Mouse (Mus musculus) hindbrain, embryonic 11.5 days (tissue): ENCODE results near the gene Usp37. TPM values are rescaled to one million over a fixed set of nuclear protein-coding genes. Genes with fewer than 3 reads are reported as not detected.

Experiments
- ATAC-seq: fragments of 200-750 bp; cut with Nextera tagmentation; 2 replicates; pipeline ENCODE4 v1.8.0; 2017; ENCODE audit warnings: mild to moderate bottlenecking, moderate TSS enrichment, moderate library complexity; ENCODE audit not compliant: low FRiP score
- DNase-seq: peaks from one replicate; pipeline ENCODE4 v3.0.0-alpha.2; 2015; ENCODE audit warnings: low spot score
- H3K27ac ChIP-seq: fragments of 300-500 bp; sonication (generic); 2 replicates; pipeline ENCODE4 v1.5.1; 2014; ENCODE audit warnings: mild to moderate bottlenecking, low read depth, low read length
- H3K27me3 ChIP-seq: fragments of 300-500 bp; sonication (generic); 2 replicates; pipeline ENCODE4 v1.6.1; 2014; ENCODE audit warnings: mild to moderate bottlenecking, low read length, moderate library complexity, mixed read lengths; ENCODE audit not compliant: control insufficient read depth, insufficient read depth
- H3K36me3 ChIP-seq: fragments of 300-500 bp; sonication (generic); 2 replicates; pipeline ENCODE4 v1.6.1; 2014; ENCODE audit warnings: mild to moderate bottlenecking, low read length, moderate library complexity, mixed read lengths; ENCODE audit not compliant: control insufficient read depth, insufficient read depth
- H3K4me1 ChIP-seq: fragments of 300-500 bp; sonication (generic); replicated peaks from 2 replicates; pipeline ENCODE4 v1.6.1; 2014; ENCODE audit warnings: low read length, mixed read lengths; ENCODE audit not compliant: control insufficient read depth, insufficient read depth
- H3K4me2 ChIP-seq: fragments of 300-500 bp; sonication (generic); replicated peaks from 2 replicates; pipeline ENCODE4 v1.6.1; 2014; ENCODE audit warnings: mild to moderate bottlenecking, low read depth, low read length
- H3K4me3 ChIP-seq: fragments of 300-500 bp; sonication (generic); 2 replicates; pipeline ENCODE4 v1.5.1; 2014; ENCODE audit warnings: low read depth, low read length
- H3K9ac ChIP-seq: fragments of 300-500 bp; sonication (generic); 2 replicates; pipeline ENCODE4 v1.6.1; 2014; ENCODE audit warnings: low read depth, low read length
- H3K9me3 ChIP-seq: fragments of 300-500 bp; sonication (generic); 2 replicates; pipeline ENCODE4 v1.6.1; 2016; ENCODE audit warnings: low read length; ENCODE audit not compliant: control insufficient read depth
- WGBS: fragments of 180-500 bp; shearing (Covaris S2); extraction: QIAGEN DNeasy Blood & Tissue Kit; methylation state at CpG from one replicate; pipeline ENCODE4 v1.1.7; 2014; 5-methylcytosine and 5-hydroxymethylcytosine counted together
- polyA plus RNA-seq: library from polyadenylated mRNA; unstranded; fragments of >200 nt; fragmentation: Nextera tagmentation; extraction: Ambion mirVana; gene quantifications from 2 replicates; pipeline ENCODE4 v1.2.1, GENCODE M21; 2014

Gene Usp37
- 42.3 and 45.8 TPM in 2 replicates for polyA plus RNA-seq

DNA sequence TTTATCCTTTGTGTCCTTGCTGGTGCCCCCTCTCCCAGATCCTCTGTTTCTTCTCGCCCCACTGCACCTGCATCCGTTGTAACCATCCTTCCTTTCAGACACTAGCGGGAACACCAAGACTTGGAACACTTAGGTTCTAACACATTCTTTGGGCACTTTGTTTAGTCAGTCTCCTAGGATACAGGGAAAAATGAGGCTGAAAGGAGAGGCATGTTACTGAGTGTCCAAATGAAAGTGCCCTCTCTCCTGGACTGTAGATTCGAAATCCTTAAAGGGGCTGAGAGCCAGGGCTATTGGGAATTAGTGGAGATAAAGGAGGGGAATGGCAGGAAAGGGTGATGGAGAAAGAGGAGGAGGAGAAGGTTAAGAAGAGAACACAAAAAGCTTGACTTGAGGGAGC, at the start of gene Usp37:
Gene Usp37 (minus strand): TSS at position 101 of the 400 bp plus-strand sequence.
- Histone ChIP-seq H3K9ac (no peak within 1 kb of the TSS), H3K27ac (no peak within 1 kb of the TSS), H3K36me3 (no peaks in the 10 kb centered on the region), H3K27me3 (no peaks in the 10 kb centered on the region), H3K4me2 (no peak within 1 kb of the TSS), H3K9me3 (no peaks in the 10 kb centered on the region), H3K4me3 (no peak within 1 kb of the TSS), H3K4me1 (peaks cover 2% of the 10 kb centered on the region; the same call in 1 of the 2 replicates)
- DNase-seq (no peak), ATAC-seq (no peak)
- 45% methylated on average over 4 of the region's 4 CpGs for WGBS

DNA sequence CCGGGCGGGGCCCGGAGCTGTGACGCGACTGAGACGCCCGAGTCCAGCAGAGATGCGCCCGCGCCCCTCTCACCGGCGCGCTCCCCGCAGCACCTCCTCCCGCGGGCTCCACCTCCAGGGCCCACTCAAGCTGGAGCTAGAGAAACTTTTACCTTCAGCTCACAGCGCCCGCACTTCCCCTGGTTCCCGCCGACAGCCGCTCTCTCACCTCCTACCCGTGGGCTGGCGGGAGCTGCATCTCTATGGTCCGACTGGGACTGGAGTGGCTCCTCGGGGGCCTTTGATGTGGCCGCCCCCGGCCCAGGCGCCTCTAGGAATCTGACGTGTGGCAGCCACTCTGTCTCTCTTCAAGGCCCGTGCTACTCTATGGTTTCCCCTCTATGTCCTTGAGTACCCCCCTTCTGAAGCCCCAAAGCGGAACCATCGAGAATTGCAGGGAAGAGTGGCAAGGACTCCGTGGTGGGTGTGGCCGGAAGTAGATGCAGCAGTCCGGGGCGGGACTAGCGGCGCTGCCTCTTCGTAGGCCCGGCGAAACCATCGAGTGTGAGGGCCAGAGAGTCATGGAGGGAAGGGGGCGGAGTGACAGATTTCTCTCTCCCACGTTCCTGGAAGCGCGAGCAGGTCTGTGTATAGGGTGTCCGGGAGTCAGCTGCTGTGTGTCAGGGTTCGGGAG, 43.8 kb upstream of the Usp37 start, which contains the start of the genes Zfp142 and Bcs1l:
Gene Zfp142 (minus strand): TSS at position 474 of the 673 bp plus-strand sequence.
Gene Bcs1l (plus strand): TSS at position 517 of the 673 bp plus-strand sequence.
- H3K9me3 ChIP-seq = no peaks in the 10 kb centered on the region
- peak within 1 kb of the TSS; percentile 85 for H3K4me3 ChIP-seq
- H3K9ac ChIP-seq = peak within 1 kb of the TSS; percentile 87
- H3K4me2 ChIP-seq = peak within 1 kb of the TSS; percentile 88
- no peaks in the 10 kb centered on the region for H3K27me3 ChIP-seq
- peaks cover 7% of the 10 kb centered on the region; the same call in 1 of the 2 replicates for H3K36me3 ChIP-seq
- H3K27ac ChIP-seq = peak within 1 kb of the TSS; percentile 51
- WGBS = under 1% methylated on average over 46 of the region's 48 CpGs
- H3K4me1 ChIP-seq = peaks cover 5% of the 10 kb centered on the region
- DNase-seq = peak; percentile 99
- peak; percentile 99 for ATAC-seq

DNA sequence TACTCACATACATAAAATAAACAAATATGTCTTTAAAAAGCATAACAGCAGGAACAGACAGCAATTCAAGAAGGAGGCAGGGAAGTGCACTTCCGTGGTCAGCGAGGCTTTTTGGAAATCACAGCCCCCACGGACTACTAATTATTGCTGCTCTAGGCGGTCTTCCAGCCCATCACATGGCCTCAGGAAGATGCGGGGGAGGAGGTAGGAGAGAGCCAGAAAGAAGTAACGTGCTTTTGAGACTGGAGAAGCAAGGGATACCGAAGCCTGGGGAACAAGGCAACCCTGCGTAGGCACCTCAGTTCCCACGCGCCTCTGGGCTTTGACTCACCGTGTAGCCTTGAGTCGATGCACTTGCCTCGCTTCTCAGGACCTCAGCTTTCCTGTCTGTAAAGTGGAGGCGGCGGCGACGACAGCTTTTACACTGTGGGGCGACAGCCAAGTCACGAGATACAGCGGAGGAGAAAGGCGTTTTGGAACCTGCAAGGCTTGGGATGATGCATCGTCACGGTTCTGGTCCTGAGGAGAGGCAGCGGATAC, 43.2 kb upstream of the Usp37 start:
- DNase-seq (no peak), ATAC-seq (no peak)
- Histone ChIP-seq H3K27ac (peak overlapping the region; percentile 51), H3K4me2 (peak overlapping the region; percentile 88), H3K36me3 (peaks cover 7% of the 10 kb centered on the region; the same call in 1 of the 2 replicates), H3K9ac (peak overlapping the region; percentile 87), H3K4me3 (peak overlapping the region; percentile 85), H3K9me3 (no peaks in the 10 kb centered on the region), H3K27me3 (no peaks in the 10 kb centered on the region), H3K4me1 (peaks cover 5% of the 10 kb centered on the region)
- under 1% methylated on average over 24 of the region's 24 CpGs for WGBS

DNA sequence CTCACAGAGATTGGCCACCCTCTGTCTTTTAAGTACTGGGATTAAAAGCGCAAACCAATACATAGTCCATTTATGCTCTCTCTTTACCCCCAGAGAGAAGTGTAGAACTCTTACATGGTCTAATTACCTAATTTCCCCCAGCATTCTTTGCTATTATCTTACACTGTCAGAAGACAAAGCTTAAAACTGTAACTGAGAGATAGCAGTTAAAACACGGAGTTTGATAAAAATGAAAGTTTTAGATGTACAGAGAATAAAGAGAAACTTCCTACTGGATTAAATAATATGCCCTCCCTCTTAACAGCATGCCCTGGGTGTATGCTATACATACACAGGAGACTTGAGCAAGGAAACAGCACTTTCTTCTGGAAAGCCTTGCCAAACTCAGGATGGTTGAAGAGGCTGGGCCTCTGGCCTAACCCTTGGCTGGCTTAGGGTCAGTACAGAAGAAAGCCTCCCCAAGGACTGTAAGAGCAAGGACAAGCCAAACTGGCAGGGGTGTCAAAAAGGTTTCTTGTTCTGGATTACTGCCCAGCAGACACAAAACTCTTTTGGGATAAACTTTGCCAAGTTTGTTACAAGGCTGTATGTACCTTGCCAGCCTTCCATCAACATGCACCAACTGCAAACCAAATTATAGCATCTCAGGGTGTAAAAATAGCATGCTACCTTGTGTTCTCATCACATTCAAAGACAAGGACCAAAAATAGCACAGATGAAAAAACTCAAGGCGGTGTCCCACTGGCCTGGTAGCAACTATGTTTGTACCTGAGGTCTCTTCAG, 40.7 kb upstream of the Usp37 start:
- Histone ChIP-seq H3K9me3 (no peaks in the 10 kb centered on the region), H3K9ac (no peak overlapping the region), H3K36me3 (no peaks in the 10 kb centered on the region), H3K4me2 (no peak overlapping the region), H3K27me3 (no peaks in the 10 kb centered on the region), H3K4me3 (no peak overlapping the region), H3K4me1 (peaks cover 5% of the 10 kb centered on the region), H3K27ac (no peak overlapping the region)
- no peak for ATAC-seq
- whole genome bisulfite sequencing = 91% methylated on average over 3 of the region's 3 CpGs
- DNase-seq = no peak

DNA sequence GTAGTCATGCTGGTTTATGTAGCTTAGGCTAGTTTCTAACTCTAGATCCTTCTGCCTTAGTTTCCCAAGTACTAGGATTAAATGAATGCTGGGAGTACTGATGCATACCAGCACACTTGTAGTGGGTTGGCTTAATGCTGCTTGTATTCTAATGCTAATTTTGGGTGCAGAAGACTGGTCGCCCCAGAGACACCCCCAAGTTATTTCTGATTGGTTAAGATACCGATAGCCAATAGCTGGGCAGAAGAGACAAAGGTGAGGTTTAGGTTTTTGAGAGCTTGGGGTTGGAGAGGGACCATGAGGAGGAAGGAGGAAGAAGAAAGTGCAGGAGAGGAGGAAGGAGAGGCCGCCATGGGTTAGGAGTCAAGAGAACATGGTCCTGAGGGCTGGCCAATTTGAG, 38.5 kb upstream of the Usp37 start:
- 77% methylated on average over 3 of the region's 3 CpGs for WGBS
- Histone ChIP-seq H3K9me3 (no peaks in the 10 kb centered on the region), H3K4me1 (peaks cover 5% of the 10 kb centered on the region), H3K27me3 (no peaks in the 10 kb centered on the region), H3K27ac (no peak overlapping the region), H3K9ac (no peak overlapping the region), H3K4me3 (no peak overlapping the region), H3K4me2 (no peak overlapping the region), H3K36me3 (no peaks in the 10 kb centered on the region)
- ATAC-seq (no peak), DNase-seq (no peak)

DNA sequence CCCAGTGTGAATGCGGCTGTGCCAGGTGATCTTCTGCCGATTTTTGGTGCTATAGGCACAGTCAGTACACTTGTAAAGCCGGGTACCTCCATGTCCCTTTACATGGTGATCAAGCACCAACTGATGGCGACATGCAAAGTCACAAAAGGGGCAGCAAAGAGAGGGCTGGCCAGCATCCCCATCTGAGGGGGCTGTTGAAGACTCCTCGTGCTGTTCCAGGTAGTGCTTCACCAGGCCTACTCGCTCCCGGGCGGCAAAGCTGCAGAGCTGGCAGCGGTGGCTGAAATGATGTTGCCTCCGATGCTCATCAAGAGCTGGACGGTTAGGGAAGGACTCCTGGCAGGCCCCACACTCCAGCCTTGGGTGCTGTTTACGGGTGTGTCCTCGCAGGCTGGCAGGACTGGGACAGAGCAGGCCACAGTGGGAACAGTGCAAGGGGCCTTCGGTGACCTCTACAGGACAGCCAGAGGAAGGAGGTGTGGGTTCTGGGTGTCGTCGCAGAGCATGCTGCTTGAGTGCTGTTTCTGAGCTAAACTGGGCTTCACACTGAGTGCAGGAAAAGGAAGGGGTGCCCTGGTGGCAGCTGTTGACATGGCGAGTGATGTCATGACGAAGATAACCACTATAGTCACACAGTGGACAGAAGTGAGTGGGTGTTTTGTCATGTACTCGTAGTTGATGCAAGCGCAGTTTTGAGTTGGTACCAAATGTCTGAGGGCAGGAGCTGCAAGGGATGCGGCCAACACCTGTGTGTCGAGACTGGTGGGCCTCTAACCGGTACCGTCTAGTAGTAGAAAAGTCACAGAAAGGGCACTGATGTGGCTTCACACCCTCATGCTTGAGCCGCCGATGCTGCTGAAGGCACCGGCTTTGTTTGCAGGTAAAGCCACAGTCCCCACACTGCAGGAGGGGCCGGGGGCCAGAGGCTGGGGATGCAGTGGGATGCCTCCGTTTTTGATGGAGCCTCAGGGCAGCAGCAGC, 25.9 kb upstream of the Usp37 start:
- DNase-seq (no peak), ATAC-seq (no peak)
- H3K27me3 ChIP-seq = no peaks in the 10 kb centered on the region
- H3K4me3 ChIP-seq = no peak overlapping the region
- H3K4me2 ChIP-seq = no peak overlapping the region
- no peaks in the 10 kb centered on the region for H3K4me1 ChIP-seq
- H3K9ac ChIP-seq = no peak overlapping the region
- peaks cover 20% of the 10 kb centered on the region for H3K36me3 ChIP-seq
- WGBS = 93% methylated on average over 29 of the region's 29 CpGs
- H3K27ac ChIP-seq = no peak overlapping the region
- no peaks in the 10 kb centered on the region for H3K9me3 ChIP-seq

DNA sequence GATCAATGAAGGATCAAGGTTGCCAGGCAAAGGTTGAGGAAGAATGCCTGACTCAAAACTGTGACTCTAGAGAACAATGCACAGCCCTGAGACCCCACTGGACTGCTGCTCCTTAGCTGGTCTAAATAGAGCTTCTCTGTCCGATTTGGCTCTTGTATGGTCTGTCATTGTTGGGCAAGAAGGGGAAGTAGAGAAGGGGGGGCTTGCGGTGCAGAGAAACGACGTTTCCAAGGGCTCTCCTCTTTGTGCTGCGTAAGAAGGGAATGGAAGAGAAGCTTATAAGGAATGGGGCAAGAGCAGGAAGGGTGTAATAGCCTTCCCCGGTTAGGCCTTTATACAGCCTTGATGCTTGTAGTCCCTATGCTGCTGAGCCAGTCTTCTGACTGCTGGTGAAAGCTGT, 21.8 kb upstream of the Usp37 start:
- no peaks in the 10 kb centered on the region for H3K4me1 ChIP-seq
- ATAC-seq (no peak), DNase-seq (no peak)
- H3K27ac ChIP-seq = no peak overlapping the region
- 78% methylated on average over 6 of the region's 6 CpGs for WGBS
- no peaks in the 10 kb centered on the region for H3K9me3 ChIP-seq
- no peaks in the 10 kb centered on the region for H3K27me3 ChIP-seq
- H3K9ac ChIP-seq = no peak overlapping the region
- no peak overlapping the region for H3K4me3 ChIP-seq
- H3K4me2 ChIP-seq = no peak overlapping the region
- peaks cover 15% of the 10 kb centered on the region for H3K36me3 ChIP-seq

DNA sequence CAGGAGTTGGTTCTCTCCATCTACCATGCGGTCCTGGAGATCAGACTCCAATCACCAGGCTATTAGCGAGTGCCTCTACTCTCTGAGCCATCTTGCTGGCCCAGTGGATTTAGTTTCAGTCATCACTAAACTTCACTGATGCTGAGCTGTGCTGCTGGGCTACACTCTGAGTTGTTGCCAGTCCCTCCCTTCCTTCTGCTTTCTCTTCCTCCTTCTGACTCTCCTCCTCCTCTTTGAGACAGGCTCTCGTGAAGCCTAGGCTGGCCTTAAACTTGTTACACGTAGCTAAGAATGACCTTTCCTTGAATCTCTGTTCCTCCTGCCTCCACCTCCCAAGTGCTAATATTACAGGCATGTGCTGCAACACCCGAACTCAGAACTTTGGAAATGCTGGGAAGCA, 15.0 kb upstream of the Usp37 start:
- no peak overlapping the region for H3K9ac ChIP-seq
- H3K27ac ChIP-seq = no peak overlapping the region
- no peak for DNase-seq
- H3K36me3 ChIP-seq = no peaks in the 10 kb centered on the region
- ATAC-seq = no peak
- 85% methylated on average over 5 of the region's 5 CpGs for WGBS
- no peaks in the 10 kb centered on the region for H3K27me3 ChIP-seq
- H3K4me2 ChIP-seq = no peak overlapping the region
- H3K4me3 ChIP-seq = no peak overlapping the region
- no peaks in the 10 kb centered on the region for H3K4me1 ChIP-seq
- no peaks in the 10 kb centered on the region for H3K9me3 ChIP-seq
